Mouse (Mus musculus): Measurements from ENCODE around the gene Ramp1. TPM values are rescaled to one million over a fixed set of nuclear protein-coding genes. Genes with fewer than 3 reads are reported as not detected.

Gene Ramp1
- total RNA-seq, 1 experiment from 2014 or later, result 138 TPM

DNA sequence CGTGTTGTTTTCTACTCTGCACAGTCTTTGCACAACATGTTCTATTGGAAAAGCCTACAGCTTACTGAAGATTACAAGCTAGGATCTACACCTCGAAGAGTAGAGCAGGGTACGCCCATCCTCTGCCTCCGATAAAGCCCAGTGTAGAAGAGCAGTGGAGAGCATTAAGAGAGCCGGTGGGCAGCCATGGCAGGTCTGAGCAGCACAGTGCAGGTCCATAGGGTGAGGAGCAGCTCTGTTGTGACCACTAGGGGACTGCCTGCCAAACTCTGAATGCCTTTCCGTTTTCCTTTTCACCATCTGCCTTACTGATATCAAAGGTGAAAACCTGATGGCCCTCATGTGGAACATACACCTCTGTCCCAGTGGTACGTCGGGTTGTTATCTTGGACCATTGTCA is 72.3 kb downstream of the Ramp1 start:
- ATAC-seq (replicated peaks in 1 of 2; ENCODE audit: insufficient read depth in 1 of 2, low FRiP score in 2 of 2, low TSS enrichment in 1 of 2, low read depth in 1 of 2, poor library complexity in 2 of 2, severe bottlenecking in 2 of 2), result peak; percentile 40 to 55; a peak in 2 of 4 replicates

DNA sequence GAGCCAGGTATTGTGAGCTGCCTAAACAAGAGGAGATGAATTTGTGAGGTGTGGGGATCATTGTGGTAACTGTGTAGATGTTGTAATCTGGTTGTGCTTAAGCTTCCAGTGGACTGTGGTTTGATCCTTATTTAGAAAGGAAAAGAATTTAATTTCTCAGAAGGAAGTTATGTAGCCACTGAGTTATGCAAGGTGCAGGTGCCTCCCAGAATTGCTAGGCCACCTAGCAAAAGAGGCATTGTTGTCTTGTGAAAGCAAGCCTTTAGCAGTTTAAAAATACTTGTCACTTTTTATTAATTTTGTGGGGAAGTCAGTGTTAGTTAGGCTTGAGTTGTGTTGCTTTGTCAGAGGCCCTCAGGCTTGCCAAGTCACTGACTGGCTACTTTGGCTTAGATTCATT is 78.3 kb downstream of the Ramp1 start:
- peak; percentile 54 to 68; a peak in 3 of 4 replicates for ATAC-seq (replicated peaks in 1 of 2; ENCODE audit: insufficient read depth in 1 of 2, low FRiP score in 2 of 2, low TSS enrichment in 1 of 2, low read depth in 1 of 2, poor library complexity in 2 of 2, severe bottlenecking in 2 of 2)

DNA sequence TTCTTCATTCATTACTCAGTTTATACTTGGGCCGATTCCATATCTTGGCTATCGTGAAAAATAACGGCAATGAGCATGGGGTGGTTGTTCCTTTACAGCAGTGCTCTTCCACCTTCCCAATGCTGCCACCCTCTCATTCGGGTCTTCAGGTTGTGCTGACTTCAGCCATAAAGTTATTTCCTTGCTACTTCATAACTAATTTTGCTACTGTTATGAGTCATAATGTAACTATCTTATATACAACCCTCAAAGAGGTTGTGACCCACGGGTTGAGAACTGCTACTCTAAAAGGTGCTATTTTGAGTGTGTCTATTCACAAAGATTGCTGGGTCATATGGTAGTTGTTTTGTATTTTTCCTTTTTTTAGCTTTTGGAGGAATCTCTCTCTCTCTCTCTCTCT is 80.2 kb downstream of the Ramp1 start:
- ATAC-seq (replicated peaks in 1 of 2; ENCODE audit: insufficient read depth in 1 of 2, low FRiP score in 2 of 2, low TSS enrichment in 1 of 2, low read depth in 1 of 2, poor library complexity in 2 of 2, severe bottlenecking in 2 of 2), result no peak

DNA sequence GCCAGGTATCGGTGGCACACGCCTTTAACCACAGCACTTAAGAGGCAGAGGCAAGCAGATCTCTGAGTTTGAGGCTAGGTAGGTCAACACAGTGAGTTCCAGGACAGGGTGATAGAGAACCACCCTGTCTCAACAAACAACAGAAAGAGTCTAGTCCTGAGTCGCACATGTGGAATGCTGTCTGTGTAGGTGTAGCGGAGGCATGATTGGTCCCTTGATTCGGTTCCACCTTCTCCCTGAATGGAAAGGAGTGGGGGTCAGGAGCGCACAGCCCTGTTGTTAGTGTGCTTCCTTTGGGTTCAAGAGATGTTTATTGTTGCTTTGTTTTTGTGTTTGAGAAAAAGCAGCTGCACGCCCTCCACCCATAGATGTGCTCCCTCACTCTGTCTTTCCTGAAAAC is 82.9 kb downstream of the Ramp1 start:
- ATAC-seq (replicated peaks in 1 of 2; ENCODE audit: insufficient read depth in 1 of 2, low FRiP score in 2 of 2, low TSS enrichment in 1 of 2, low read depth in 1 of 2, poor library complexity in 2 of 2, severe bottlenecking in 2 of 2), result no peak

DNA sequence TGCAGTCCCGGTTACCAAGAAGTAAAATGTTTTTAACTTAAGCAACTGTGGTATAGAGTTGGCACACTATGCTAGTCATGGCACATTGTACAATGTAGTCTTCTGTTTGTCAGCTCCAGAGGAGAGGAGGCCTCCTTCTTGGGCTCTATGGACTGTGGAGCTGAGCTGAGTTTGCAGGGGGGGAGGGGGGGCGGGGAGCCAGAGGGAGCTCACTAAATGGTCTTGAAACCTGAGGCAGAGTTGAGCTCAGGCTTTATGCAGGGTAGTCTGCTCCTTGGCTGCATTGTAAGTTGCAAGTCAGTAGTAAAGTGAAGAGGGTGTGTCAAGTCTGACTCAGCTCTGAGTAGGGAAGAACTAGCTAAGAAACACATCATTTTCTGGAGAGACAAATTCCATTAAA is 92.6 kb downstream of the Ramp1 start:
- ATAC-seq (replicated peaks in 1 of 2; ENCODE audit: insufficient read depth in 1 of 2, low FRiP score in 2 of 2, low TSS enrichment in 1 of 2, low read depth in 1 of 2, poor library complexity in 2 of 2, severe bottlenecking in 2 of 2), result no peak

Other genes with a start within 250 kb of the Ramp1 start
- gene Prlh, start 226.7 kb upstream of the Ramp1 start, total RNA-seq (2017), result not detected in 2 replicates
- 3.4 and 5.7 TPM in 2 replicates for gene Rab17, start 210.2 kb upstream of the Ramp1 start, total RNA-seq (2017)
- gene Lrrfip1, start 181.1 kb upstream of the Ramp1 start, total RNA-seq (2017), result 177 and 190 TPM in 2 replicates
- gene Rbm44, start 34.7 kb upstream of the Ramp1 start, total RNA-seq (2017), result 5.6 and 10.2 TPM in 2 replicates
- 40.9 and 43.0 TPM in 2 replicates for gene Ube2f, start 70.5 kb downstream of the Ramp1 start, total RNA-seq (2017)
- 20.7 and 22.1 TPM in 2 replicates for gene Scly, start 118.5 kb downstream of the Ramp1 start, total RNA-seq (2017)
- 0.15 and 0.19 TPM in 2 replicates for gene Espnl, start 142.3 kb downstream of the Ramp1 start, total RNA-seq (2017)
- gene Klhl30, start 171.2 kb downstream of the Ramp1 start, total RNA-seq (2017), result 0.69 TPM in 2 replicates
- 0.15 TPM in 1 of 2 replicates, not detected in the other for gene Erfe, start 186.6 kb downstream of the Ramp1 start, total RNA-seq (2017)
- gene Ilkap, start 219.0 kb downstream of the Ramp1 start, total RNA-seq (2017), result 127 and 144 TPM in 2 replicates
- gene Hes6, start 234.2 kb downstream of the Ramp1 start, total RNA-seq (2017), result 18.4 and 32.3 TPM in 2 replicates

Measured in hematopoietic stem cell, adult 5-6 weeks (primary cell).